Mouse (Mus musculus) erythroid progenitor cell, adult 5-6 weeks (primary cell): Measurements from ENCODE around the gene Ago3. TPM values are rescaled to one million over a fixed set of nuclear protein-coding genes. Genes with fewer than 3 reads are reported as not detected.

Experiments used
- ATAC-seq: replicated peaks from 2 replicates; pipeline ENCODE4 v1.8.0; 2016; ENCODE audit warnings: moderate number of reproducible peaks, mild to moderate bottlenecking, moderate TSS enrichment, inconsistent platforms; ENCODE audit not compliant: poor library complexity, low FRiP score, severe bottlenecking
- total RNA-seq, 2 experiments: library from RNA; stranded (forward) in 1 of 2; stranded (reverse) in 1 of 2; fragments of 150-400 nt in 1 of 2; fragments of 186-747, 209-891 nt in 1 of 2; gene quantifications; 2 replicates each; pipeline versions ENCODE4 v1.2.3 to v1.2.4; 2015 to 2017; ENCODE audit warnings: low replicate concordance in 2 of 2

Ago3 gene
- total RNA-seq (2015; ENCODE audit: low replicate concordance) (3.4 and 13.7 TPM in 2 replicates), total RNA-seq (2017; ENCODE audit: low replicate concordance) (2.3 and 5.0 TPM in 2 replicates)

GRCm38 (mm10) chr4:126429347-126430079 lies at the start of gene Ago3:
Gene Ago3, minus strand, starts transcription at chr4:126429556.
- peak; percentile 99 for ATAC-seq

- ATAC-seq = no peak
Measured at GRCm38 (mm10) chr4:126473031-126473430, 43.7 kb upstream of the Ago3 start.

GRCm38 (mm10) chr4:126469334-126469733 lies 40.0 kb upstream of the Ago3 start:
- ATAC-seq = no peak

GRCm38 (mm10) chr4:126468925-126469324 lies 39.6 kb upstream of the Ago3 start:
- ATAC-seq = no peak

GRCm38 (mm10) chr4:126468285-126468901 lies 39.0 kb upstream of the Ago3 start, which contains the start of gene Ago1:
Gene Ago1, minus strand, starts transcription at chr4:126468583.
- peak; percentile 96 for ATAC-seq

GRCm38 (mm10) chr4:126467721-126468284 lies 38.4 kb upstream of the Ago3 start:
- ATAC-seq = 0 out of 2 replicates have a peak, but pooled peaks have one; percentile 17

- ATAC-seq = no peak
Measured at GRCm38 (mm10) chr4:126466251-126466750, 36.9 kb upstream of the Ago3 start.

GRCm38 (mm10) chr4:126465843-126466242 lies 36.5 kb upstream of the Ago3 start:
- no peak for ATAC-seq

GRCm38 (mm10) chr4:126464892-126465235 lies 35.5 kb upstream of the Ago3 start:
- ATAC-seq = no peak

- ATAC-seq = no peak
Measured at GRCm38 (mm10) chr4:126464189-126464891, 35.0 kb upstream of the Ago3 start.

GRCm38 (mm10) chr4:126455441-126455840 lies 26.1 kb upstream of the Ago3 start:
- no peak for ATAC-seq

GRCm38 (mm10) chr4:126454547-126455254 lies 25.3 kb upstream of the Ago3 start:
- ATAC-seq = no peak

GRCm38 (mm10) chr4:126450268-126450667 lies 20.9 kb upstream of the Ago3 start:
- ATAC-seq = no peak

GRCm38 (mm10) chr4:126447126-126447525 lies 17.8 kb upstream of the Ago3 start:
- ATAC-seq = no peak

GRCm38 (mm10) chr4:126444528-126444927 lies 15.2 kb upstream of the Ago3 start:
- no peak for ATAC-seq

GRCm38 (mm10) chr4:126438261-126438660 lies 8.9 kb upstream of the Ago3 start:
- no peak for ATAC-seq

GRCm38 (mm10) chr4:126436268-126436667 lies 6.9 kb upstream of the Ago3 start:
- ATAC-seq = no peak

- no peak for ATAC-seq
Measured at GRCm38 (mm10) chr4:126434094-126434493, 4.7 kb upstream of the Ago3 start.

- ATAC-seq = no peak
Measured at GRCm38 (mm10) chr4:126433175-126433574, 3.8 kb upstream of the Ago3 start.

- ATAC-seq = no peak
Measured at GRCm38 (mm10) chr4:126431746-126432145, 2.4 kb upstream of the Ago3 start.
